Mouse (Mus musculus) megakaryocyte, embryonic 14.5 days (primary cell): ENCODE measurements around the gene AU040320. TPM values are rescaled to one million over a fixed set of nuclear protein-coding genes. Genes with fewer than 3 reads are reported as not detected.
A peak's percentile ranks its signal among the peaks of the same experiment; 100 is the strongest.

Source experiments
- H3K27me3 ChIP-seq: replicated peaks from 2 replicates; pipeline ENCODE3; 2012; ENCODE audit warnings: inconsistent platforms
- H3K36me3 ChIP-seq: replicated peaks from 2 replicates; pipeline ENCODE3; 2012; ENCODE audit warnings: low read length, inconsistent platforms, mixed read lengths
- H3K4me1 ChIP-seq: 2 replicates; pipeline ENCODE4 v1.6.1; 2012; ENCODE audit warnings: inconsistent platforms
- H3K4me3 ChIP-seq: replicated peaks from 2 replicates; pipeline ENCODE3; 2012; ENCODE audit warnings: moderate library complexity, mild to moderate bottlenecking, inconsistent platforms
- H3K9me3 ChIP-seq: 2 replicates; pipeline ENCODE4 v1.6.1; 2012; ENCODE audit warnings: inconsistent platforms
- FLI1 ChIP-seq: IDR thresholded peaks from 2 replicates; pipeline ENCODE4 v1.6.1; 2012; ENCODE audit warnings: low read length, inconsistent platforms, mixed read lengths
- GATA1 ChIP-seq: IDR thresholded peaks from 3 replicates; pipeline ENCODE4 v1.6.1; 2012; ENCODE audit warnings: mixed read lengths, low read length, inconsistent platforms, borderline replicate concordance
- polyA plus RNA-seq: library from polyadenylated mRNA; stranded (reverse); fragments of >175 nt; gene quantifications from 2 replicates; pipeline ENCODE4 v1.2.3, GENCODE M21; 2012; ENCODE audit warnings: low replicate concordance; ENCODE audit not compliant: insufficient read depth

The AU040320 gene
- 18.6 and 47.8 TPM in 2 replicates for polyA plus RNA-seq

DNA sequence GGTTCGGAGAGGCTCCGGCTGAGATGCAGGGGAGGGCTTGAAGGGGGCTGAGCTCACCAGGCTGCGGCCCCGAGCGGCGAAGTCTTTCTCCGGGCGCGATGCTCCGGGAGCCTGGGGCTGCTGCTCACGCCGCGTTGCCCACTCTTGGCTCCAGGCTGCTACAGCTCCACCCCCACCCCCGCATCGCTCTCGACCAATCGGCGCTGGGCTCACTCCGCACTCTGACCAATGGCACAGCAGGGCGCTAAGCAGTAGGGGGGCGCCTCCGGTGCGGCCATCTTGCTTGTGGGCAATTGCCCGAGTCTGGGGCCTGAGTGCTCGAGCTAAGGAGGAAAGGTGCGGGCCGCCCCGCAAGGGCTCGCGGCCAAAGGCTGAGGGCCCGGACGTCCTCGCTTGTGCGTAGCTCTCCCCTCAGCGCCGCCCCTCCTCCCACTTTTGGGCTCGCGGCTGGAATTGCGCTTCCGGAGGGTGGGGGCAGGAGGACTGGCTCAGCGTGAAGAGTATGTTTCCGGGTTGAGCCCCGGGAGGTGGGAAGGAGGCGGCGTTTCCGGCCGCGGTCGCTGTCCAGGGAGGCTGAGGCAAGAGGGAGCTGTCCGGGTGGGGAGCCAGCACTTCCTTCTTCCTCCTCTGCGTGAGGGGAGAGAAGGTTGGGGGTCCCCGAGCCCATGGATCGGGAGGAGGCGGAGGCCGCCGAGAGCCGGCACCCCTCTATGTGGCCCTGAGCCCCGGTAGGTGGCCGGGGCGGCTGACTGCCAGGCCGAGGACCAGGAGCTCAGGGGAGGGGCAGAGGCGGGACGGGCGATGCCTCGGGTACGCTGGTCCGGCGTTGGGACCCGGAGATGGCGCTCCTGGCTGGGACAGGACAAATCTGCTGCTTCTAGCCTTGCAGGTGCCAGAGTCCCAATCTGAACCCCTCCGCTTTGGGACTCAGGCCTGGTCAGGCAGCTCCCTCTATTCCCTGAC is at the start of gene AU040320, which contains the start of gene Ncdn:
AU040320 (plus strand) TSS at position 277 of the 963 bp plus-strand sequence.
Ncdn (minus strand) TSS at position 171 of the 963 bp plus-strand sequence.
- peaks cover 44% of the 10 kb centered on the region for H3K36me3 ChIP-seq

DNA sequence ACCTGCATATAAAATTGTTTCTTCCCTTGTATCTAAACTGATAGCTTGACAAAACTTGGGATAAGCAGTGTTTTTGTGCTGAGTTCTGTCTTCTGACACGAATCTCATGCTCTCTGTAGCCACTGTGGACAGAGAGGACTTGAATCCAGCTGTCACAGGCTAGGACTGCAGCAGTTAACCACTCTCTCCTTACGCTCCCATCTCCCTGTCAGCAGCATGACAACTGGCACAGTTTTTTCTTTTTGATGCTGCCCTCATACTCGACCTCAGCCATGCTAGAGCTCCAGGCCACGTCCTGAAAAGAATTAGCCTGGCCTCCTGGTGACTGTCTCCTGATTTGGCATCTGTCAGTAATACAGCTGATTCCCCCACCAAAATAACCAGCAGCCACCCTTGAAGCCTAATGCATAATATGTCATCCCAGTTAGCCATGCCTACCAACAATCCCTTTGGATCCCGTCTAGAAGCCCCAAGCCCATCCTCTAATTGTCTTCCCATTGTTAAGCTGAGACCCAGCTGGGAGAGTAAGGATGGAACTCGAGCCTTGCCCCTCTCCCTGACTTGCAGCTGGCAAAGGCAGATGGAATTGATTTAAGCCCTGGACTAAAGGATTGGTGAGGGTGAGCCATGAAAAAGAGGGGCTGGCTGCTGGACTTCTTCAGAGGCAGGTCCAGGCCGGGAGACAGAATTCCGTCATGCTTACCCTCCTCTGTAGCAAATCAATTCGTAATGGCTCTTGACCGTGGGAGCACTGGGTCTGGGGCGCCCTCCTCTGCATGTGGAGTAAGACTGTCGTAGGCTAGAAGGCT is 46.5 kb upstream of the AU040320 start:
- no peak for TF ChIP-seq GATA1
- no peak for TF ChIP-seq FLI1
- H3K9me3 ChIP-seq, result no peaks in the 10 kb centered on the region
- no peak overlapping the region for H3K4me3 ChIP-seq
- H3K4me1 ChIP-seq, result no peaks in the 10 kb centered on the region
- no peaks in the 10 kb centered on the region for H3K27me3 ChIP-seq
- peaks cover 99% of the 10 kb centered on the region for H3K36me3 ChIP-seq

More for the DNA sequence above, at the start of gene AU040320, which contains the start of gene Ncdn:
- Histone ChIP-seq H3K9me3 (no peaks in the 10 kb centered on the region), H3K4me1 (peaks cover 60% of the 10 kb centered on the region), H3K27me3 (no peaks in the 10 kb centered on the region), H3K4me3 (peak within 1 kb of the TSS; percentile 99)
- TF ChIP-seq FLI1 (peak; percentile 80), GATA1 (no peak)

DNA sequence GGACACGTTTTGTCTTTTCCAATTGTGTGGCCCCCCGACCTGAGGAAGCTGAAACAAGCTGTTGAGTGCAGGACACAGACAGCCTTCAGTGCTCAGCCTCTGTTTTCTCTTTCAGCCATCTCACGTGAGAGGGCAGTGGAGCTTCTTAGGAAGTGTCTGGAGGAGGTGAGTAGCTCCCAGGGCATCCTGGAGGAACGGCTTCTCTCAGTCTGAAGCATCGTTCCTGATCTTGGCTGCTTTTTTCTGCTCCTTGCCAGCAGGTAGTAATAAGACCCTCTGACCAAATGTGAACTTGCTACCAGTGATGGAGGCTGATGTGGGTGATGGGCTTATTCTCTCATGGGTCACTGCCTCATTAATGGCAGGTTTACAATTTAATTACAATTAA is 45.9 kb upstream of the AU040320 start:
- peaks cover 99% of the 10 kb centered on the region for H3K36me3 ChIP-seq

GRCm38 (mm10) chr4:126732111-126732510 is 21.2 kb upstream of the AU040320 start:
- no peaks in the 10 kb centered on the region for H3K36me3 ChIP-seq
- H3K27me3 ChIP-seq, result peaks cover 85% of the 10 kb centered on the region
- peaks cover 43% of the 10 kb centered on the region for H3K4me1 ChIP-seq
- TF ChIP-seq GATA1 (no peak), FLI1 (no peak)
- peak overlapping the region; percentile 35 for H3K4me3 ChIP-seq
- H3K9me3 ChIP-seq, result no peaks in the 10 kb centered on the region

More for the DNA sequence above, 45.9 kb upstream of the AU040320 start:
- H3K4me1 ChIP-seq, result no peaks in the 10 kb centered on the region
- H3K9me3 ChIP-seq, result no peaks in the 10 kb centered on the region
- H3K4me3 ChIP-seq, result no peak overlapping the region
- TF ChIP-seq GATA1 (no peak), FLI1 (no peak)
- no peaks in the 10 kb centered on the region for H3K27me3 ChIP-seq

DNA sequence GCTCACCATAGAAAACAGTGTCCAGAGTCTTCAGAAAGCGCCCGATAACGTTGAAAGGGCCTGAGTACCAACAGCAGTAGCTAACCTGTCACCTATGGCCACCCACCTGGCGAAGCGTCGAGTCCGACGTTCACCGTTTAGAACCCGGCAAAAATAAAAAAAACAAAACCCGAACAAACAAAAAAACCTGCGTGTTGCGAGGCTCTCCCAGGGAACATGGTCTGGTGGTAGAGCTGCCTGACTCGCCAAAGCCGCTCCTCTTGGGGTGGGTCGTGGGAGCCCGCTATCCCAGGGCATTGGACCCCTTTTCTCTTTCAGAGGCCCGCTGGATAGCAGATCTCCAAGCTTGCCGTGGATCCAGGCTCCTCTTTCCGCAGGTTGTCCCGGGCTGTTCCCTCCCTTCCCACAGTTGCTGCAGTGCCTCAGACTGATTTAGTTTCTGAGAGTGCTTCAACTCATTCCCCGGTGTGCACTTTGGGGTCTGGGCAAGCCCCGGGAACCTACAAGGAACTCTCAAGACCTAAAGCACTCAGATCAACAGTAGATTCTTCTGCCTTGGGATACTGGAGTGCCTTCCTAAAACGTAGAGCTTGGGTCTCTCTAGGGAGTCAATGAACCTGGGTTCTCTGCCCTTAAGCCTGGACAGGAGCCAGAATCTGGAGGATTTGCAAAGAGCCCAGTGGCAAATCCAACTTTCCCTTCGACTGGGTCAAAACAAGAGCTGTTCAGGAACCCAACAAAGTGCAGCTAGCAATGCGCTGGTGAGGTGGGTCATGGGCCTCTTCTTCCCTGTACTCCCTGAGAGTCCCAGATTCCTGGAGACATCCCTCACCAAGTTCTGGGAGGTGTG is 20.6 kb upstream of the AU040320 start:
- H3K9me3 ChIP-seq, result no peaks in the 10 kb centered on the region
- peaks cover 87% of the 10 kb centered on the region for H3K27me3 ChIP-seq
- H3K4me1 ChIP-seq, result peaks cover 43% of the 10 kb centered on the region
- H3K4me3 ChIP-seq, result no peak overlapping the region
- TF ChIP-seq GATA1 (no peak), FLI1 (no peak)
- no peaks in the 10 kb centered on the region for H3K36me3 ChIP-seq

- H3K4me1 ChIP-seq, result peaks cover 41% of the 10 kb centered on the region
- H3K27me3 ChIP-seq, result peaks cover 97% of the 10 kb centered on the region
- TF ChIP-seq FLI1, result no peak
- no peak for TF ChIP-seq GATA1
- H3K9me3 ChIP-seq, result peaks cover 7% of the 10 kb centered on the region
- H3K4me3 ChIP-seq, result peak overlapping the region; percentile 77
- no peaks in the 10 kb centered on the region for H3K36me3 ChIP-seq
Observed at GRCm38 (mm10) chr4:126734001-126734603, 19.2 kb upstream of the AU040320 start.

GRCm38 (mm10) chr4:126734700-126735381 is 18.5 kb upstream of the AU040320 start:
- TF ChIP-seq GATA1 (no peak), FLI1 (no peak)
- H3K36me3 ChIP-seq, result no peaks in the 10 kb centered on the region
- H3K27me3 ChIP-seq, result peaks cover 97% of the 10 kb centered on the region
- H3K4me1 ChIP-seq, result peaks cover 41% of the 10 kb centered on the region
- H3K9me3 ChIP-seq, result peaks cover 7% of the 10 kb centered on the region
- H3K4me3 ChIP-seq, result peak overlapping the region; percentile 90

- Histone ChIP-seq H3K4me3 (peak overlapping the region; percentile 90), H3K4me1 (peaks cover 41% of the 10 kb centered on the region), H3K9me3 (peaks cover 7% of the 10 kb centered on the region), H3K27me3 (peaks cover 93% of the 10 kb centered on the region), H3K36me3 (no peaks in the 10 kb centered on the region)
- no peak for TF ChIP-seq GATA1
- no peak for TF ChIP-seq FLI1
Observed at GRCm38 (mm10) chr4:126735382-126736000, 17.9 kb upstream of the AU040320 start.
